Mouse (Mus musculus) embryonic facial prominence, embryonic 10.5 days (tissue): Measurements from ENCODE around the gene 1700008O03Rik. TPM values are rescaled to one million over a fixed set of nuclear protein-coding genes. Genes with fewer than 3 reads are reported as not detected.

ENCODE experiments used
- DNase-seq: peaks from one replicate; pipeline ENCODE4 v3.0.0-alpha.2; 2017; ENCODE audit warnings: low spot score
- H3K27ac ChIP-seq: fragments of 300-500 bp; sonication (generic); replicated peaks from 2 replicates; pipeline ENCODE4 v1.5.1; 2016; ENCODE audit warnings: mild to moderate bottlenecking
- H3K27me3 ChIP-seq: fragments of 300-500 bp; sonication (generic); replicated peaks from 2 replicates; pipeline ENCODE4 v1.6.1; 2016; ENCODE audit warnings: low read depth, mild to moderate bottlenecking; ENCODE audit not compliant: poor library complexity, severe bottlenecking
- H3K36me3 ChIP-seq: fragments of 300-500 bp; sonication (generic); replicated peaks from 2 replicates; pipeline ENCODE4 v1.6.1; 2016; ENCODE audit warnings: mild to moderate bottlenecking, moderate library complexity
- H3K4me1 ChIP-seq: fragments of 300-500 bp; sonication (generic); 2 replicates; pipeline ENCODE4 v1.6.1; 2016
- H3K4me3 ChIP-seq: fragments of 300-500 bp; sonication (generic); 2 replicates; pipeline ENCODE4 v1.5.1; 2016; ENCODE audit warnings: mild to moderate bottlenecking, moderate library complexity
- H3K9me3 ChIP-seq: fragments of 300-500 bp; sonication (generic); 2 replicates; pipeline ENCODE4 v1.6.1; 2016; ENCODE audit warnings: mild to moderate bottlenecking
- WGBS: fragments of 180-500 bp; shearing (Covaris S2); methylation state at CpG from one replicate; pipeline ENCODE4 v1.1.7; 2016; 5-methylcytosine and 5-hydroxymethylcytosine counted together
- polyA plus RNA-seq: library from polyadenylated mRNA; unstranded; fragments of >200 nt; fragmentation: Nextera tagmentation; extraction: Ambion mirVana; gene quantifications from 2 replicates; pipeline ENCODE4 v1.2.1, GENCODE M21; 2016

1700008O03Rik gene
- polyA plus RNA-seq: 1.1 and 1.9 TPM in 2 replicates

GRCm38 (mm10) chr7:44385720-44386119 lies at the start of gene 1700008O03Rik:
TSS of gene 1700008O03Rik (minus strand) at chr7:44385820.
- Histone ChIP-seq H3K4me3 (peak within 1 kb of the TSS; percentile 69), H3K27ac (peak within 1 kb of the TSS; percentile 48; the same call in 1 of the 2 replicates), H3K4me1 (peaks cover 15% of the 10 kb centered on the region), H3K36me3 (no peaks in the 10 kb centered on the region), H3K9me3 (no peaks in the 10 kb centered on the region), H3K27me3 (peaks cover 53% of the 10 kb centered on the region)
- DNase-seq: no peak
- 76% methylated on average over 12 of the region's 12 CpGs for WGBS

- Histone ChIP-seq H3K9me3 (no peaks in the 10 kb centered on the region), H3K27ac (no peak overlapping the region), H3K4me1 (peaks cover 27% of the 10 kb centered on the region), H3K27me3 (peaks cover 75% of the 10 kb centered on the region), H3K36me3 (no peaks in the 10 kb centered on the region), H3K4me3 (no peak overlapping the region)
- no peak for DNase-seq
- 72% methylated on average over 9 of the region's 9 CpGs for WGBS
Measured at GRCm38 (mm10) chr7:44434089-44434488, 48.5 kb upstream of the 1700008O03Rik start.

- peaks cover 32% of the 10 kb centered on the region for H3K4me1 ChIP-seq
- no peak overlapping the region for H3K4me3 ChIP-seq
- DNase-seq: peak; percentile 72
- WGBS: 2% methylated on average over 7 of the region's 7 CpGs
- H3K9me3 ChIP-seq: no peaks in the 10 kb centered on the region
- H3K36me3 ChIP-seq: no peaks in the 10 kb centered on the region
- no peak overlapping the region for H3K27ac ChIP-seq
- H3K27me3 ChIP-seq: peaks cover 77% of the 10 kb centered on the region
Measured at GRCm38 (mm10) chr7:44433371-44433770, 47.8 kb upstream of the 1700008O03Rik start.

- no peak overlapping the region for H3K27ac ChIP-seq
- H3K36me3 ChIP-seq: no peaks in the 10 kb centered on the region
- no peaks in the 10 kb centered on the region for H3K9me3 ChIP-seq
- H3K4me1 ChIP-seq: peaks cover 40% of the 10 kb centered on the region
- peaks cover 77% of the 10 kb centered on the region for H3K27me3 ChIP-seq
- 72% methylated on average over 6 of the region's 6 CpGs for WGBS
- no peak for DNase-seq
- no peak overlapping the region for H3K4me3 ChIP-seq
Measured at GRCm38 (mm10) chr7:44432550-44432949, 46.9 kb upstream of the 1700008O03Rik start.

- Histone ChIP-seq H3K27ac (peak overlapping the region; percentile 85), H3K36me3 (no peaks in the 10 kb centered on the region), H3K4me3 (peak overlapping the region; percentile 74), H3K9me3 (no peaks in the 10 kb centered on the region), H3K27me3 (peaks cover 82% of the 10 kb centered on the region), H3K4me1 (peaks cover 43% of the 10 kb centered on the region)
- 1% methylated on average over 32 of the region's 32 CpGs for WGBS
- DNase-seq: peak; percentile 27
Measured at GRCm38 (mm10) chr7:44429534-44430488, 44.2 kb upstream of the 1700008O03Rik start.

- peak within 1 kb of the TSS; percentile 85 for H3K27ac ChIP-seq
- H3K4me3 ChIP-seq: peak within 1 kb of the TSS; percentile 74
- H3K9me3 ChIP-seq: no peaks in the 10 kb centered on the region
- no peaks in the 10 kb centered on the region for H3K36me3 ChIP-seq
- peaks cover 43% of the 10 kb centered on the region for H3K4me1 ChIP-seq
- H3K27me3 ChIP-seq: peaks cover 77% of the 10 kb centered on the region
- peak; percentile 78 for DNase-seq
- WGBS: 1% methylated on average over 69 of the region's 69 CpGs
Measured at GRCm38 (mm10) chr7:44428968-44429521, 43.4 kb upstream of the 1700008O03Rik start, which contains the start of gene Lrrc4b. TSS of gene Lrrc4b (plus strand) at chr7:44429018.

- DNase-seq: peak; percentile 77
- peak overlapping the region; percentile 74 for H3K4me3 ChIP-seq
- 1% methylated on average over 17 of the region's 38 CpGs for WGBS
- no peaks in the 10 kb centered on the region for H3K9me3 ChIP-seq
- H3K36me3 ChIP-seq: no peaks in the 10 kb centered on the region
- H3K4me1 ChIP-seq: peaks cover 41% of the 10 kb centered on the region
- H3K27ac ChIP-seq: peak overlapping the region; percentile 85
- H3K27me3 ChIP-seq: peaks cover 73% of the 10 kb centered on the region
Measured at GRCm38 (mm10) chr7:44428171-44428950, 42.7 kb upstream of the 1700008O03Rik start.

GRCm38 (mm10) chr7:44427666-44428065 lies 42.0 kb upstream of the 1700008O03Rik start:
- Histone ChIP-seq H3K4me3 (peak overlapping the region; percentile 74), H3K27me3 (peaks cover 71% of the 10 kb centered on the region), H3K27ac (peak overlapping the region; percentile 85; the same call in 1 of the 2 replicates), H3K36me3 (no peaks in the 10 kb centered on the region), H3K4me1 (peaks cover 39% of the 10 kb centered on the region), H3K9me3 (no peaks in the 10 kb centered on the region)
- 5% methylated on average over 8 of the region's 8 CpGs for WGBS
- DNase-seq: no peak

- Histone ChIP-seq H3K36me3 (no peaks in the 10 kb centered on the region), H3K4me3 (no peak overlapping the region), H3K9me3 (0 out of 2 replicates have a peak, but pooled peaks cover 3% of the 10 kb centered on the region), H3K27me3 (peaks cover 6% of the 10 kb centered on the region; the same call in 1 of the 2 replicates), H3K4me1 (0 out of 2 replicates have a peak, but pooled peaks cover 7% of the 10 kb centered on the region), H3K27ac (no peak overlapping the region)
- WGBS: 82% methylated on average over 6 of the region's 6 CpGs
- no peak for DNase-seq
Measured at GRCm38 (mm10) chr7:44413307-44413706, 27.7 kb upstream of the 1700008O03Rik start.

- no peak for DNase-seq
- H3K4me1 ChIP-seq: no peaks in the 10 kb centered on the region; the same call in 1 of the 2 replicates
- no peak overlapping the region for H3K4me3 ChIP-seq
- 0 out of 2 replicates have a peak, but pooled peaks cover 3% of the 10 kb centered on the region for H3K9me3 ChIP-seq
- 79% methylated on average over 4 of the region's 4 CpGs for WGBS
- H3K27ac ChIP-seq: no peak overlapping the region
- H3K36me3 ChIP-seq: no peaks in the 10 kb centered on the region
- H3K27me3 ChIP-seq: peaks cover 24% of the 10 kb centered on the region
Measured at GRCm38 (mm10) chr7:44411144-44411543, 25.5 kb upstream of the 1700008O03Rik start.

- H3K27ac ChIP-seq: peak overlapping the region; percentile 66
- H3K4me3 ChIP-seq: peak overlapping the region; percentile 55
- peaks cover 3% of the 10 kb centered on the region; the same call in 1 of the 2 replicates for H3K4me1 ChIP-seq
- 1% methylated on average over 5 of the region's 5 CpGs for WGBS
- H3K9me3 ChIP-seq: no peaks in the 10 kb centered on the region
- no peak for DNase-seq
- peaks cover 30% of the 10 kb centered on the region for H3K27me3 ChIP-seq
- no peaks in the 10 kb centered on the region for H3K36me3 ChIP-seq
Measured at GRCm38 (mm10) chr7:44406015-44406355, 20.4 kb upstream of the 1700008O03Rik start.
